Mouse (Mus musculus): ENCODE data around the gene Ndel1. TPM values are rescaled to one million over a fixed set of nuclear protein-coding genes. Genes with fewer than 3 reads are reported as not detected.

Ndel1 gene
- polyA plus RNA-seq, 1 experiment from 2014 or later = 96.9 TPM

GRCm38 (mm10) chr11:68862260-68862659 is 9.4 kb downstream of the Ndel1 start:
- 78% methylated on average over 2 of the region's 2 CpGs for WGBS

DNA sequence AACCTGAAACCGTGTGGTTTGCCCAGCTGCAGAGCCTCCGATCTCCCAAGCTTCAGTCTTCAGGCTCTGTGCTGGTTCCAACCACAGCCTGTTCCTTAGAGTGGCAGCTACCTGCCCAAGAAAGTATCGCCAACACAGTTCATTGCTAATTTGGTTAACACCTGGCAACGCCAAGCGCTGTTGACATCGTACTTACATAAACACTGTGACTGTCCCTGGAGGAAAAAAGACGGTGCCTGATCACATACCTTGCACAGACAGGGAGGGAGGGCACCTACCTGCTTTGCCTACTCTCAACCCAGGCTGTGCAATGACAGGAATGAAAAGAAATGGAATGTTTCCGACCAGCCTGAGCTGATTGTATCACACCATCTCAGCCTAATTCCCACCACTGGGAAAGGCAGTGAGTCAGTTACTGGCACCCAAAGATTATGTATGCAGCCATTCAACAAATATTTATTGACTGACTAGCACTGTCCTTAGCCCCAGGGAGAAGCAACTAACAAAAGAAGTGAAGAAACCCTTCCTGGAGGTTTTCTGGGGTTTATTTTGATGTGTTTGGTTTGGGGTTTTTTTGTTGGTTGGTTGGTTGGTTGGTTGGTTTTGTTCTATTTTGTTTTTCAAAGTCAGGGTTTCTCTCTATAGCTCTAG is 11.6 kb downstream of the Ndel1 start:
- Histone ChIP-seq H3K4me1 (replicated peaks) (no peaks in the 10 kb centered on the region), H3K27ac (replicated peaks) (no peak overlapping the region), H3K9me3 (no peaks in the 10 kb centered on the region), H3K9ac (no peak overlapping the region), H3K4me2 (no peak overlapping the region), H3K36me3 (no peaks in the 10 kb centered on the region), H3K4me3 (no peak overlapping the region), H3K27me3 (no peaks in the 10 kb centered on the region)
- ATAC-seq (ENCODE audit: low read depth) = no peak
- WGBS = 86% methylated on average over 8 of the region's 8 CpGs

More at GRCm38 (mm10) chr11:68862260-68862659, 9.4 kb downstream of the Ndel1 start:
- H3K4me2 ChIP-seq = no peak overlapping the region
- no peak overlapping the region for H3K27ac ChIP-seq (replicated peaks)
- H3K9me3 ChIP-seq = no peaks in the 10 kb centered on the region
- no peak overlapping the region for H3K4me3 ChIP-seq
- no peaks in the 10 kb centered on the region for H3K4me1 ChIP-seq (replicated peaks)
- H3K9ac ChIP-seq = no peak overlapping the region
- no peaks in the 10 kb centered on the region for H3K27me3 ChIP-seq
- ATAC-seq (ENCODE audit: low read depth) = no peak
- no peaks in the 10 kb centered on the region for H3K36me3 ChIP-seq

GRCm38 (mm10) chr11:68857329-68857728 is 14.3 kb downstream of the Ndel1 start:
- Histone ChIP-seq H3K27me3 (no peaks in the 10 kb centered on the region), H3K4me2 (no peak overlapping the region), H3K4me3 (no peak overlapping the region), H3K9me3 (no peaks in the 10 kb centered on the region), H3K27ac (replicated peaks) (no peak overlapping the region), H3K9ac (no peak overlapping the region), H3K4me1 (replicated peaks) (peaks cover 9% of the 10 kb centered on the region), H3K36me3 (no peaks in the 10 kb centered on the region)
- ATAC-seq (ENCODE audit: low read depth) = no peak
- 83% methylated on average over 3 of the region's 3 CpGs for WGBS

- Histone ChIP-seq H3K4me1 (replicated peaks) (peaks cover 35% of the 10 kb centered on the region), H3K27ac (replicated peaks) (no peak overlapping the region), H3K9me3 (no peaks in the 10 kb centered on the region), H3K4me3 (no peak overlapping the region), H3K9ac (no peak overlapping the region), H3K4me2 (no peak overlapping the region), H3K27me3 (no peaks in the 10 kb centered on the region), H3K36me3 (no peaks in the 10 kb centered on the region)
- ATAC-seq (ENCODE audit: low read depth) = no peak
- 92% methylated on average over 3 of the region's 3 CpGs for WGBS
These were observed 17.0 kb downstream of the Ndel1 start for GRCm38 (mm10) chr11:68854621-68855020.

- peak overlapping the region; percentile 70 for H3K27ac ChIP-seq (replicated peaks)
These were observed 17.9 kb downstream of the Ndel1 start for GRCm38 (mm10) chr11:68853611-68854401.

GRCm38 (mm10) chr11:68852932-68853409 is 18.7 kb downstream of the Ndel1 start:
- H3K9me3 ChIP-seq = no peaks in the 10 kb centered on the region
- H3K4me1 ChIP-seq (replicated peaks) = peaks cover 38% of the 10 kb centered on the region
- peak overlapping the region; percentile 96 for H3K9ac ChIP-seq
- no peaks in the 10 kb centered on the region for H3K36me3 ChIP-seq
- H3K27ac ChIP-seq (replicated peaks) = peak overlapping the region; percentile 97
- no peaks in the 10 kb centered on the region for H3K27me3 ChIP-seq
- 0% methylated on average over 42 of the region's 42 CpGs for WGBS
- ATAC-seq (ENCODE audit: low read depth) = peak; percentile 99
- peak overlapping the region; percentile 76 for H3K4me2 ChIP-seq
- peak overlapping the region; percentile 92 for H3K4me3 ChIP-seq

More at GRCm38 (mm10) chr11:68853611-68854401, 17.9 kb downstream of the Ndel1 start:
- Histone ChIP-seq H3K4me2 (peak overlapping the region; percentile 60), H3K27me3 (no peaks in the 10 kb centered on the region), H3K4me3 (peak overlapping the region; percentile 92), H3K4me1 (replicated peaks) (peaks cover 38% of the 10 kb centered on the region), H3K9me3 (no peaks in the 10 kb centered on the region), H3K36me3 (no peaks in the 10 kb centered on the region), H3K9ac (peak overlapping the region; percentile 61)
- 48% methylated on average over 14 of the region's 14 CpGs for WGBS
- 0 out of 2 replicates have a peak, but pooled peaks have one; percentile 3 for ATAC-seq (ENCODE audit: low read depth)

DNA sequence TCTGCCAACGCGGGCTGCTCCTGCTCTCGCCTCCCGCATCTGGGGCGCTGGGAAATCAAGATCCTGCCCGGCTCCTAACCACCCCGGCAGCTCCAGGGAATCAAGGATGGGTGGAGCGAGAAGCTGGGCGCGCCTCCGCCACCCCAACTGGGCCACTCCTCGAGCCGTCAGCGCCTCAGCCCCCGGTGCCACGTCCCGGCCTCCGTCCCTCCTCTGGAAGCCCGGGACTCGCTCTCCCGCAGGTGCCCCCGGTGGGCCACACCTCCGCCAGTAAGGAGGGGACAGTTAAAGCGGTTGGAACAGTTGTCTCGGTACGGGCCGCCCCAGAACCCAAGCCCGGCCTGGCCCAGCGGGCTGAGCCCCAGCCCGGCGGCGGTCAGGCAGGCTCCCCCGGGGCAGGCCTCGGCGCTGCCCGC is 19.2 kb downstream of the Ndel1 start:
- Histone ChIP-seq H3K4me2 (peak overlapping the region; percentile 76), H3K4me1 (replicated peaks) (peaks cover 38% of the 10 kb centered on the region), H3K27me3 (no peaks in the 10 kb centered on the region), H3K4me3 (peak overlapping the region; percentile 92), H3K9me3 (no peaks in the 10 kb centered on the region), H3K9ac (peak overlapping the region; percentile 96), H3K36me3 (no peaks in the 10 kb centered on the region), H3K27ac (replicated peaks) (peak overlapping the region; percentile 97)
- ATAC-seq (ENCODE audit: low read depth) = no peak; the same call in none of the 2 replicates
- under 1% methylated on average over 35 of the region's 36 CpGs for WGBS

DNA sequence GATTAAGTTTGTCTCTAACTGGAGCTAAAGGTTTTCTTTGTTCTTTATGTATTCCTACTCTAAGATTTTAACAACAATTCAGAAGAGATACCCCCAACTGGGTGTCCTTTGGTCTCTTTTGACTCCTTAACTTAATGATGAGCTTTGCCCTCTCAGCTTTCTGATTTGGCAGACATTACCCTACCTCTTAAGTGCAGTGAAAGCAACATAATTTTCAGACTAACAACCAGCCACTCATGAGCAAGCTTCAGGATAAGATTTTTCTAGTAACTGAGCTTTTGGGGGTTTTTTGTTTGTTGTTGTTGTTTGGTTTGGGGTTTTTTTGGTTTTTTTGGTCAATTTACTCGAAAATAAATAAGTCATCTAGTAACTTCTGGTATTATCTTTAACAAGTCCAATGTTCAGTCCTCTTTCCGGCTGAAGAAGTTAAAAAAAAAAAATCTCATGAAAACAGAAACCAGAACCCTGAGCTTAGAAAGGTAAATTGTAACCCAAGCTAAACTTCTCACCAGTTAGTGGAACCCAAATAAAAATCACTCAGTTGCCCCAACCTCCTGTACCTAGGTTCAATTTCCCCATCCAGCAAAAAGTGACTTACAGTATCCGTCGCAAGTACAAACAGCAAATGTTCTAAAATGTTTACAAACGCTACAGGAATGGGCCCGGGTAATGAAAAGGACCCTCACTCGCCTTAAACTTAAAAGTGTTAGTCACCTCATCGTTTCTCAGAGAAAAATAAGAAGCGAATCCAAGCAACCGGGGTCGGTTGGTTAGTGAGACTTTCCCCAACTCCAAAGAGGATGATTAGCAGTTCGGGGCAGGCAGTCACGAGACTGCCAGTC is 19.8 kb downstream of the Ndel1 start:
- no peak for ATAC-seq (ENCODE audit: low read depth)
- WGBS = 5% methylated on average over 13 of the region's 13 CpGs

GRCm38 (mm10) chr11:68850862-68851261 is 20.8 kb downstream of the Ndel1 start:
- H3K4me2 ChIP-seq = peak overlapping the region; percentile 76
- peak overlapping the region; percentile 5; the same call in 1 of the 2 replicates for H3K4me3 ChIP-seq
- peak overlapping the region; percentile 45 for H3K9ac ChIP-seq
- WGBS = 90% methylated on average over 7 of the region's 7 CpGs
- H3K27me3 ChIP-seq = no peaks in the 10 kb centered on the region
- no peaks in the 10 kb centered on the region for H3K36me3 ChIP-seq
- ATAC-seq (ENCODE audit: low read depth) = no peak
- H3K4me1 ChIP-seq (replicated peaks) = peaks cover 38% of the 10 kb centered on the region
- H3K9me3 ChIP-seq = no peaks in the 10 kb centered on the region
- no peak overlapping the region for H3K27ac ChIP-seq (replicated peaks)

More for the DNA sequence above, 19.8 kb downstream of the Ndel1 start:
- Histone ChIP-seq H3K9ac (peak overlapping the region; percentile 96), H3K4me3 (peak overlapping the region; percentile 92), H3K27ac (replicated peaks) (peak overlapping the region; percentile 97), H3K4me1 (replicated peaks) (peaks cover 38% of the 10 kb centered on the region), H3K27me3 (no peaks in the 10 kb centered on the region), H3K9me3 (no peaks in the 10 kb centered on the region), H3K4me2 (peak overlapping the region; percentile 76), H3K36me3 (no peaks in the 10 kb centered on the region)

DNA sequence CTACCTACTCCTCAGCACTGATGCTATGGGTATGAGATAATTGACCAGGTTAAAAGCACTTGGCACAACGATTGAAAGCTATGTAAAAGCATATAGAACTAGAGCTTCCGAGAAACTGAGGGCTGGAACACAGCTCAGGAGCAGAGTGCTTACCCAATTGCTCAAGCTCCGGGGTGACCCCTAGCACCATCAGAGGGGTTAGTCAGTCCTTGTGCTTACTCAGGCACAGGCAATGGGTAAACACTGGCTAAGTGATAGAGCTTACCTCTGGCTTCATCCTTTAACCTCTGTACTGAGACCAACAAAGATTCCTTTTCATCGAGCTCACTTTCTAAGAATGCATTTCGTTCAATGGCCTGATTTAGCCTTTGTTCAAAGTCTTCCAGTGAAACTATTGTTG is 32.1 kb downstream of the Ndel1 start:
- no peak overlapping the region for H3K4me2 ChIP-seq
- no peaks in the 10 kb centered on the region for H3K9me3 ChIP-seq
- H3K4me1 ChIP-seq (replicated peaks) = no peaks in the 10 kb centered on the region
- no peak overlapping the region for H3K9ac ChIP-seq
- H3K27ac ChIP-seq (replicated peaks) = no peak overlapping the region
- no peaks in the 10 kb centered on the region for H3K27me3 ChIP-seq
- WGBS = 73% methylated on average over 5 of the region's 5 CpGs
- peaks cover 67% of the 10 kb centered on the region for H3K36me3 ChIP-seq
- no peak overlapping the region for H3K4me3 ChIP-seq
- ATAC-seq (ENCODE audit: low read depth) = no peak

GRCm38 (mm10) chr11:68835034-68835433 is 36.6 kb downstream of the Ndel1 start:
- H3K4me2 ChIP-seq = no peak overlapping the region
- H3K27ac ChIP-seq (replicated peaks) = no peak overlapping the region
- no peak overlapping the region for H3K4me3 ChIP-seq
- ATAC-seq (ENCODE audit: low read depth) = no peak
- H3K9me3 ChIP-seq = no peaks in the 10 kb centered on the region
- WGBS = 92% methylated on average over 3 of the region's 3 CpGs
- H3K36me3 ChIP-seq = peaks cover 72% of the 10 kb centered on the region
- H3K4me1 ChIP-seq (replicated peaks) = no peaks in the 10 kb centered on the region
- H3K9ac ChIP-seq = no peak overlapping the region
- H3K27me3 ChIP-seq = no peaks in the 10 kb centered on the region
